Mouse (Mus musculus): Measurements from ENCODE around the gene Gng13. TPM values are rescaled to one million over a fixed set of nuclear protein-coding genes. Genes with fewer than 3 reads are reported as not detected.

The Gng13 gene
- polyA plus RNA-seq (2015; fragmentation: Nextera tagmentation; extraction: Ambion mirVana), result 8.0 and 8.3 TPM in 2 replicates

GRCm38 (mm10) chr17:25716711-25717637 lies at the start of gene Gng13:
TSS of gene Gng13 (plus strand) at chr17:25717171.
- no peaks in the 10 kb centered on the region for H3K36me3 ChIP-seq
- 1% methylated on average over 45 of the region's 45 CpGs for WGBS
- no peak; the same call in 1 of the 2 replicates for ATAC-seq (ENCODE audit: low FRiP score)

DNA sequence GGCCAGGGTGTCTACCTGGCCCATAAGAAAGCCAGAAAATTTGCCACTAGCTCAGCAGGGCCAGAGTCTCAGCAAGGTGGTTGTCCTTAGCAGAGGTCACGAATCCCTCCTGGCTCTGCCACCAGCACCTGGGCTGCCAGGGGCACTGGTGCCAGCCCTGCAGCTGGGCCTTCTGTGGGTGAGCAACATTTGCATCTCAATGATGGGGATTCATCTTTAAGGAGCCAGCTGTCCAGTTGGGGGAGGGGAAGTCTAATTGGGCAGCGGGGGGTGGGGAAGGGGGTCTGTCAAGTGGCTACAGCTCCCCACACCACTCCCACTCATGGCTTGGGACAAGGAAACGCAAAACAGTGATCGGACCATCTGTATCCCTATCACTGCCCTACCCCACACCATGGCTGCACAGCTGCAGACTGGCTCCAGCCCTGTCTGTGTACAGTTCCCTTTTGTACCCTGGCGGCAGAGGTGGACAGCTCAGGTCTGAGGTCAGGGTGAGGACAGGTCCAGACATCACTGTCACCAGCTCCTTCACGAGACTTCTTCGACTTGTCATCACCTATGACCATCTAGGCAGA lies 48.4 kb upstream of the Gng13 start:
- Histone ChIP-seq H3K27me3 (replicated peaks) (no peaks in the 10 kb centered on the region), H3K9ac (replicated peaks) (no peak overlapping the region), H3K36me3 (no peaks in the 10 kb centered on the region), H3K27ac (replicated peaks) (no peak overlapping the region), H3K4me3 (replicated peaks) (no peak overlapping the region), H3K9me3 (replicated peaks) (no peaks in the 10 kb centered on the region), H3K4me2 (no peak overlapping the region), H3K4me1 (peaks cover 13% of the 10 kb centered on the region; the same call in 1 of the 2 replicates)
- 45% methylated on average over 7 of the region's 7 CpGs for WGBS
- ATAC-seq (ENCODE audit: low FRiP score), result no peak

More at GRCm38 (mm10) chr17:25716711-25717637, at the start of gene Gng13:
- H3K4me3 ChIP-seq (replicated peaks), result peak within 1 kb of the TSS; percentile 42
- H3K27ac ChIP-seq (replicated peaks), result no peak within 1 kb of the TSS
- peak within 1 kb of the TSS; percentile 51 for H3K9ac ChIP-seq (replicated peaks)
- peaks cover 36% of the 10 kb centered on the region for H3K27me3 ChIP-seq (replicated peaks)
- H3K9me3 ChIP-seq (replicated peaks), result no peaks in the 10 kb centered on the region
- peak within 1 kb of the TSS; percentile 82 for H3K4me2 ChIP-seq
- H3K4me1 ChIP-seq, result peaks cover 12% of the 10 kb centered on the region

DNA sequence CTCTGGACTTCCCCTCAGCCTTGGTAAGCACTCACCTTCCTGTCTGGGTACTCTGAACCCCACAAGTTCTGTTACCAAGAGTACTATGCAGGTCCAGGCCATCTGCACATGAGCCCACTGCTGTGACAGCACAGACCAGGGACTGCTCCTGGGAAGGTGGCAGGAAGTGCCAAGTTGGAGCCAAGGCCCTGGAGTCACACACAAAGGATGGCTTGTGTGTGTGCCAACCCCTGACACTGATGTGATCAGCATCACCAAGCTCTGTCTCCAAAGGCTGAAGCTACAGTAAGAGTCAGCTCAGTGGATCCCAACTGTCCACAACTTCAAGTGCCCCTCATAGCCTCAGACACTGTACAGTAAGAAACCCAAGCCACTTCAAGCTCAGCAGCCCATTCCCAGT lies 44.0 kb upstream of the Gng13 start:
- no peak overlapping the region for H3K4me2 ChIP-seq
- no peak overlapping the region for H3K27ac ChIP-seq (replicated peaks)
- H3K4me1 ChIP-seq, result peaks cover 7% of the 10 kb centered on the region; the same call in 1 of the 2 replicates
- H3K4me3 ChIP-seq (replicated peaks), result no peak overlapping the region
- no peaks in the 10 kb centered on the region for H3K36me3 ChIP-seq
- no peaks in the 10 kb centered on the region for H3K9me3 ChIP-seq (replicated peaks)
- H3K9ac ChIP-seq (replicated peaks), result no peak overlapping the region
- no peaks in the 10 kb centered on the region for H3K27me3 ChIP-seq (replicated peaks)
- no peak for ATAC-seq (ENCODE audit: low FRiP score)

DNA sequence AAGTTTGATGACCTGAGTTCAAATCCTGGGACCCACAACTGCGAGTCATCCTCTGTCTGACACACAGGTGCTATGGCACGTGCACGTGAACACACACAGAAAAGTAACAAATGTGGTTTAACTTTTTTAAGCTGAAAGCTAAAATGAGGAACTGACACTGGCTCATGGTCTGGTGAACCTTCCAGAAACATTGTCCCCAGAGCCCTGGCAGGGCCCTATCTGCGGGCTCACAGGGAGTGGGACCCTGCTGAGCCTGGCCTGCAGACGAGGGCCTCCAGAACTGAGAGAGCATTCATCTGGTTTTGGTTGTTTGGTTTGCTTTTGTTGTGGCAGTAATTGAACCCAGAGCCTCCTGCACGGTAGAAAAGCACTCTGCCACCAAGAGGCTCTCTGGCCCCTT lies 39.0 kb upstream of the Gng13 start:
- Histone ChIP-seq H3K36me3 (no peaks in the 10 kb centered on the region), H3K9ac (replicated peaks) (no peak overlapping the region), H3K4me3 (replicated peaks) (no peak overlapping the region), H3K27ac (replicated peaks) (no peak overlapping the region), H3K4me2 (no peak overlapping the region), H3K4me1 (peaks cover 9% of the 10 kb centered on the region), H3K9me3 (replicated peaks) (no peaks in the 10 kb centered on the region), H3K27me3 (replicated peaks) (no peaks in the 10 kb centered on the region)
- 50% methylated on average over 6 of the region's 6 CpGs for WGBS
- ATAC-seq (ENCODE audit: low FRiP score), result no peak

DNA sequence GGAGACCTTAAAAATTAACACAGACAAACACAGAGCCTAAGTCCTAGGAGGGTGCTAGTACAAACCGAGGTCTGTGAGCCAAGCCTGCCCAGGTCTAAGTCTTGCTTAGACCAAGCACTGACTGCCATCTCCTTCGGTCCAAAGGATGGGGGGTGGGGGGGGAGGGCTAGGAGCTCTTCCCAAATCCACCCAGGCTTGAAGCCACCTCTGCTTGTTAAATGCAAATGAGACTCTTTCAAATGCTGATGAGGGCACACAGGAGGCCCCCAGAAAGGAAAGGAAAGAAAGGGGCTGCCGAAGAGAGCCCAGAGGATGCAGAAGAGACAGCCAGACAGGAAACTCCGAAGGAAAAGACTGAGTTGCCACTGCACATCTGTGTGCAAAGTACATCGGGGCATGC lies 37.2 kb upstream of the Gng13 start:
- Histone ChIP-seq H3K36me3 (no peaks in the 10 kb centered on the region), H3K9me3 (replicated peaks) (no peaks in the 10 kb centered on the region), H3K4me2 (no peak overlapping the region), H3K4me1 (peaks cover 9% of the 10 kb centered on the region), H3K27ac (replicated peaks) (no peak overlapping the region), H3K4me3 (replicated peaks) (no peak overlapping the region), H3K27me3 (replicated peaks) (no peaks in the 10 kb centered on the region), H3K9ac (replicated peaks) (no peak overlapping the region)
- WGBS, result 4% methylated on average over 5 of the region's 5 CpGs
- no peak; the same call in 1 of the 2 replicates for ATAC-seq (ENCODE audit: low FRiP score)

DNA sequence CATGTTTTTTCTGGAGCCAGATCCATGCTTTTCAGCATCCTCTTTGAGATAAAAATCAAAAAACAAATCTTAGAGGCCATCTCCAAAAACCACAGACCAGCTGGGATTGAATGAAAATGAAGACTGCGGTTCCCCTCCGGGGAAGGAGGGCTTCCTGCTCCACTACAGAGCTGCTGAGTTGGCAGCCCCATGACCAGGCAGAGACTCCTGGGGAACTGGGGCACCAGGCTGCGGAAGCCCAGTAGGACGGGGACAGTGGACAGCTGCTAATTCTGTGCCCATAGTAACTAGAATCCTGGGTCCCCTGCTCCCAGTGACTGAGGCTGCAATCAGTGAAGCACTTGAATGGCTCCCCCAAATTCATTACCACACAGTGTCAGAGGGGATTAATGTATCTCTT lies 35.3 kb upstream of the Gng13 start:
- WGBS, result 86% methylated on average over 4 of the region's 4 CpGs
- no peaks in the 10 kb centered on the region for H3K36me3 ChIP-seq
- no peaks in the 10 kb centered on the region for H3K27me3 ChIP-seq (replicated peaks)
- no peak overlapping the region for H3K9ac ChIP-seq (replicated peaks)
- no peak overlapping the region for H3K4me3 ChIP-seq (replicated peaks)
- no peak overlapping the region for H3K4me2 ChIP-seq
- H3K4me1 ChIP-seq, result peaks cover 9% of the 10 kb centered on the region
- no peaks in the 10 kb centered on the region for H3K9me3 ChIP-seq (replicated peaks)
- no peak for ATAC-seq (ENCODE audit: low FRiP score)
- H3K27ac ChIP-seq (replicated peaks), result no peak overlapping the region

DNA sequence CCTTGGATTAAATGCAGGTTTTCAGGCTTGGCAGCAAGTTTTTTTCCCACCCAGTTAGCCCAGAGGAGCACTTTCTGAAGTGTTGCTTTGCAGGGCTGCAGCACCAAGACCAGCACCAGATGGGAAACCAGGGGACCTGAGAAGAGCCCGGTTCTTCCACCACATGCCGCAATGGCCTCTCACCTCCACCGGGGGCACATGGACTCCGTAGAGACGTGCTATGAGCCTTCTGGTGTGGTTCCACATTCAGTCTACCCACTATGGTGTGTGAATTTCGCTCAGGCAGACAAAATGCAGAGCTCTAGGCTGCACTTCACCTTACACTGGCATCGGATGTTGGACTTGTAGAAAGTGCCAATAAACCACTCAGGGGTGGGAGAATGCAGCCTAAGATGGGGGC lies 30.6 kb upstream of the Gng13 start:
- no peak overlapping the region for H3K4me2 ChIP-seq
- H3K36me3 ChIP-seq, result no peaks in the 10 kb centered on the region
- H3K27ac ChIP-seq (replicated peaks), result no peak overlapping the region
- no peak overlapping the region for H3K9ac ChIP-seq (replicated peaks)
- H3K9me3 ChIP-seq (replicated peaks), result no peaks in the 10 kb centered on the region
- 51% methylated on average over 7 of the region's 7 CpGs for WGBS
- ATAC-seq (ENCODE audit: low FRiP score), result no peak
- no peaks in the 10 kb centered on the region for H3K4me1 ChIP-seq
- H3K27me3 ChIP-seq (replicated peaks), result no peaks in the 10 kb centered on the region
- H3K4me3 ChIP-seq (replicated peaks), result no peak overlapping the region

DNA sequence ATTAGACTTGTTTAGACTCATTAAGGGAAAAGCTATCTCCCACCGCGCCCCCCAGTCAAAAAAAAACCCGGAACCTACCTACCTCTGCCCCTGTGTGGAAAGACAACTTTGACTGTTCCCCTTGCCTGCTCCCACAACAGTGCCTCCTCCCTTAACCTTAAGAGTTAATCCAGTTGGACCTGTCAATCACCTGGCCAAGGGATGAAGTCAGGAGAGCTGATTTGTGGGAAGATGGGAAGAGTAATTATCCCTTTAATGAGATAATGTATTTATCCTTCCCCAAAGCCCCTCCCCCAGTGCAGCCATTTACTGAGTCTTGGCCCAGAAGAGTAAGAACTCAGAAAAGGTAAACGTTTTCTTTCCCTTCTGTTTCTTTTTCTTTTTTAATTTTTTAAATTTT lies 28.0 kb upstream of the Gng13 start:
- Histone ChIP-seq H3K4me2 (no peak overlapping the region), H3K27me3 (replicated peaks) (no peaks in the 10 kb centered on the region), H3K4me1 (no peaks in the 10 kb centered on the region), H3K9ac (replicated peaks) (no peak overlapping the region), H3K27ac (replicated peaks) (no peak overlapping the region), H3K4me3 (replicated peaks) (no peak overlapping the region), H3K36me3 (no peaks in the 10 kb centered on the region), H3K9me3 (replicated peaks) (no peaks in the 10 kb centered on the region)
- no peak for ATAC-seq (ENCODE audit: low FRiP score)
- 81% methylated on average over 4 of the region's 4 CpGs for WGBS

GRCm38 (mm10) chr17:25696263-25696662 lies 20.7 kb upstream of the Gng13 start:
- Histone ChIP-seq H3K4me2 (no peak overlapping the region), H3K27me3 (replicated peaks) (peaks cover 8% of the 10 kb centered on the region), H3K9ac (replicated peaks) (no peak overlapping the region), H3K4me1 (no peaks in the 10 kb centered on the region), H3K36me3 (no peaks in the 10 kb centered on the region), H3K9me3 (replicated peaks) (no peaks in the 10 kb centered on the region), H3K4me3 (replicated peaks) (no peak overlapping the region), H3K27ac (replicated peaks) (no peak overlapping the region)
- WGBS, result 53% methylated on average over 1 of the region's 1 CpGs
- ATAC-seq (ENCODE audit: low FRiP score), result no peak

DNA sequence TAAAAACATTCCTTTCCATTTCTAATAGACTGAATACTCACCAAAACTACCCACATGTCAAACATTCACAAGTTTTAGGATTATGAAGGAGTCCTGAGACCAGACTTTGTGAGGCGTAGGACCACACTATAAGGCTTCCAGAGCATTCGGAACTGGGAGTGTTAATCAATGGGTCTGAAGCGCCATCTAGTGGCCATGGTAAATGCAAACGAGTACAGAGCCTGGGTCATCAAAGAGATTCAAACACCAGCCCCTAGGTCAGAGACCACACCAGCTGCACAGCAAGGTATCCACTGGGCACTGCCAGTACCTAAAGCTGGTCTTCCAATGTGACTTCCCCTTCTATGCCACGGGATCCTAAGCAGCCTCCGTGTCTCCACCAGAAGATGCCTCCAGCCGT lies 18.5 kb upstream of the Gng13 start:
- no peaks in the 10 kb centered on the region for H3K36me3 ChIP-seq
- no peak overlapping the region for H3K27ac ChIP-seq (replicated peaks)
- ATAC-seq (ENCODE audit: low FRiP score), result no peak; the same call in 1 of the 2 replicates
- no peaks in the 10 kb centered on the region for H3K9me3 ChIP-seq (replicated peaks)
- H3K4me1 ChIP-seq, result no peaks in the 10 kb centered on the region
- no peak overlapping the region for H3K4me2 ChIP-seq
- peaks cover 8% of the 10 kb centered on the region for H3K27me3 ChIP-seq (replicated peaks)
- 15% methylated on average over 7 of the region's 7 CpGs for WGBS
- H3K9ac ChIP-seq (replicated peaks), result no peak overlapping the region
- no peak overlapping the region for H3K4me3 ChIP-seq (replicated peaks)

- Histone ChIP-seq H3K9ac (replicated peaks) (no peak overlapping the region), H3K36me3 (no peaks in the 10 kb centered on the region), H3K4me3 (replicated peaks) (no peak overlapping the region), H3K4me1 (no peaks in the 10 kb centered on the region), H3K9me3 (replicated peaks) (no peaks in the 10 kb centered on the region), H3K27ac (replicated peaks) (no peak overlapping the region), H3K4me2 (no peak overlapping the region), H3K27me3 (replicated peaks) (peaks cover 8% of the 10 kb centered on the region)
- WGBS, result 58% methylated on average over 9 of the region's 9 CpGs
- no peak for ATAC-seq (ENCODE audit: low FRiP score)
Observed at GRCm38 (mm10) chr17:25700863-25701496, 16.0 kb upstream of the Gng13 start.
